Mouse (Mus musculus): Measurements from ENCODE around the gene Caskin2. TPM values are rescaled to one million over a fixed set of nuclear protein-coding genes. Genes with fewer than 3 reads are reported as not detected.

Gene Caskin2
- polyA plus RNA-seq, 1 experiment from 2014 or later, result 21.2 TPM

DNA sequence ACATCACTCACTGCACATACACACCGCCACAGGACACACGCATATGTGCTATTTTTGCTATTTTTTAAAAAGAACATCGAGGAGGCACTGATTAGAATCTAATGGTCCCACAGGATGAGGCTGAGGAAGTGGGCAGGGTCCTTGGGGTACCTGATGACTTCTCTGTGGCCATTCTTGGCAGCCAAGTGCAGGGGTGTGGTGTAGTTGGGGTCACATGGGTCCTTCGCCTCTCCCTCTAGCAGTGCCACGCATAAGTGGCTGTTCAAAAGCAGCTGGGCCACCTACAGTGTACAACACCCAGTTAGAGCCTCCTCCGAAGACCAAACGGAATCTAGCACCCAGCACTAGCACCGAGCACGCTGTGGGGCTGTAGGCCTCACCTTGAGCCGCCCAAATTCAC is 7.3 kb downstream of the Caskin2 start:
- 92% methylated on average over 10 of the region's 10 CpGs for WGBS
- peaks cover 21% of the 10 kb centered on the region for H3K4me1 ChIP-seq (replicated peaks; ENCODE audit: control insufficient read depth, insufficient read depth, low read length)

DNA sequence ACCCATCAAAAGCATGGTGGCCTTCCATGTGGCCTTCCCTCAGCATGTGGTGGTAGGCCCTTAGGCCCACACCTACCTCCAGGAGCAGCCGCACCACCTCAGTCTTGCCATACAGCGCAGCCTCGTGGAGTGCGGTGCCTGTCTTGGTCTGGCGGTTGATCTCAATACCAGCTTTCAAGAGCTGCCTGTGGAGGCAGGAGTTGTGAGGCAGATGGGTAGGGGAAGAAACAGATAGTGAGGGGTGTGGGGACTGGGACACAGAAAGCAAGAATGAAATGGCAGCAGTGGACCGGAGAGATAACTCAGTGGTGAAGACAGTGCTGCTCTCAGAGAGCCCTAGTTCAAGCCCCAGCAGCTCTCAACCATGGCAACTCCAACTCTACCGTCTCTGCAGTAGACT is 8.4 kb downstream of the Caskin2 start:
- H3K27ac ChIP-seq (ENCODE audit: low read depth, low read length), result no peak overlapping the region
- no peak overlapping the region for H3K9ac ChIP-seq (ENCODE audit: low read length)
- peaks cover 6% of the 10 kb centered on the region; the same call in 1 of the 2 replicates for H3K36me3 ChIP-seq (ENCODE audit: control insufficient read depth, insufficient read depth, low read length)
- WGBS, result 97% methylated on average over 7 of the region's 7 CpGs
- ATAC-seq (replicated peaks; ENCODE audit: low FRiP score) (no peak), DNase-seq (ENCODE audit: low spot score) (no peak)
- no peak overlapping the region for H3K4me3 ChIP-seq (ENCODE audit: low read depth, low read length)
- H3K4me2 ChIP-seq (ENCODE audit: low read depth, low read length, severe bottlenecking), result no peak overlapping the region
- H3K9me3 ChIP-seq (ENCODE audit: control insufficient read depth, low read length), result no peaks in the 10 kb centered on the region
- H3K27me3 ChIP-seq (ENCODE audit: control insufficient read depth, insufficient read depth, low read length), result no peaks in the 10 kb centered on the region
- H3K4me1 ChIP-seq (replicated peaks; ENCODE audit: control insufficient read depth, insufficient read depth, low read length), result peaks cover 21% of the 10 kb centered on the region

More for the DNA sequence above, 7.3 kb downstream of the Caskin2 start:
- no peak overlapping the region for H3K4me3 ChIP-seq (ENCODE audit: low read depth, low read length)
- H3K27me3 ChIP-seq (ENCODE audit: control insufficient read depth, insufficient read depth, low read length), result no peaks in the 10 kb centered on the region
- ATAC-seq (replicated peaks; ENCODE audit: low FRiP score), result no peak
- H3K27ac ChIP-seq (ENCODE audit: low read depth, low read length), result no peak overlapping the region
- no peaks in the 10 kb centered on the region for H3K9me3 ChIP-seq (ENCODE audit: control insufficient read depth, low read length)
- H3K36me3 ChIP-seq (ENCODE audit: control insufficient read depth, insufficient read depth, low read length), result peaks cover 6% of the 10 kb centered on the region; the same call in 1 of the 2 replicates
- DNase-seq (ENCODE audit: low spot score), result no peak
- H3K4me2 ChIP-seq (ENCODE audit: low read depth, low read length, severe bottlenecking), result no peak overlapping the region
- no peak overlapping the region for H3K9ac ChIP-seq (ENCODE audit: low read length)

DNA sequence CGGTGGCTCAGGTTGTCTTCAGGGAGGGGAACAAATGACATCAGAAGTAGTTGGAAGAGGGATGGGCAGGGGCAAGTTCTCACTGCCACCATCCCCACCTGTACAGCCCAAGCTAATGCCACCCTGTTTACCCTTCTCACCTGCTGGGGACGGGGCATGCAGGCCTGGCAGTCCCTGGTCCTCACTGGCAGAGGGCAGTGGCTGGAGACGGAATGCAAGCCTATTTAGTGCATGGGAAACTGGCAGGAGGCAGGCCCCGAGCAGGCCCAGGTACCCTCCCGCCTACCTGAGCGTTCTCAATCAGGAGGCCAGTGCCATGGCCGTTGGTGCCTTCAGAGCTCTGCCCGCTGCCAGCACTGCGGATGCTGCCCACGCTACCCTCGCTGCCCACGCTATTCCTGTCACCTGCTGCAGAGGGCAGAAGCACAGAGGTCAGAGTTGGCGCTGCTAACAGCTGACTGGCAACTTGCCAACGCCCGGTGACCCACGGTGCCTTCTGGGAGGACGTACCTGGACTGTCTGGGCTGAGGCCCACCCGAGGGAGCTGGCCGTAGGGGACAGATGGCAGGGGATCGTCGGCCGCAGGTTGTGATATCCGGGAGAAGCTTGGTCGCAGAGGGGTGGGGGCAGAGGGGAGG is 10.2 kb downstream of the Caskin2 start:
- ATAC-seq (replicated peaks; ENCODE audit: low FRiP score) (no peak), DNase-seq (ENCODE audit: low spot score) (no peak)
- no peaks in the 10 kb centered on the region for H3K9me3 ChIP-seq (ENCODE audit: control insufficient read depth, low read length)
- H3K36me3 ChIP-seq (ENCODE audit: control insufficient read depth, insufficient read depth, low read length), result peaks cover 13% of the 10 kb centered on the region
- H3K27me3 ChIP-seq (ENCODE audit: control insufficient read depth, insufficient read depth, low read length), result no peaks in the 10 kb centered on the region
- no peak overlapping the region for H3K9ac ChIP-seq (ENCODE audit: low read length)
- no peak overlapping the region for H3K4me2 ChIP-seq (ENCODE audit: low read depth, low read length, severe bottlenecking)
- no peak overlapping the region for H3K4me3 ChIP-seq (ENCODE audit: low read depth, low read length)
- peaks cover 9% of the 10 kb centered on the region; the same call in 1 of the 2 replicates for H3K4me1 ChIP-seq (replicated peaks; ENCODE audit: control insufficient read depth, insufficient read depth, low read length)
- no peak overlapping the region for H3K27ac ChIP-seq (ENCODE audit: low read depth, low read length)
- 95% methylated on average over 24 of the region's 24 CpGs for WGBS

DNA sequence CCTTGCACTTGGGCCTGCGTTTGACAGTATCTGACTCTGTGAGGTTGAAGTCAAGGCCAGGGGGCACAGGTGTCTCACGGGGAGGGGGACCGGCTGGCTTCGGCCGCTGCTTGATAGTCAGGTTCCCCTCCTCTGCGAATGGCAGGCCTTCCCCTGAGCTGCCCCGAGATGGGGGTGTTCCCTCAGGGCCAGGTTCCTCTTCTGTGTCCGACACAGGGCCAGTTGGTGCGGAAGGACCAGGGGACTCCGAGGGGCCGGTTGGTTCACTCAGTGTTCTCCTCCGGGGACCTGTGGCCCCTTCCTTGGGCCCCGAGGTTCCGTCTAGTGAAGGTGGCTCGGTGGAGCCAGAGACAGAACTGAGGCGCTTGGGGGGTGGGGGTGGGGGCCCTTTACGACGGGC is 12.5 kb downstream of the Caskin2 start:
- WGBS, result 94% methylated on average over 18 of the region's 18 CpGs
- no peaks in the 10 kb centered on the region for H3K9me3 ChIP-seq (ENCODE audit: control insufficient read depth, low read length)

DNA sequence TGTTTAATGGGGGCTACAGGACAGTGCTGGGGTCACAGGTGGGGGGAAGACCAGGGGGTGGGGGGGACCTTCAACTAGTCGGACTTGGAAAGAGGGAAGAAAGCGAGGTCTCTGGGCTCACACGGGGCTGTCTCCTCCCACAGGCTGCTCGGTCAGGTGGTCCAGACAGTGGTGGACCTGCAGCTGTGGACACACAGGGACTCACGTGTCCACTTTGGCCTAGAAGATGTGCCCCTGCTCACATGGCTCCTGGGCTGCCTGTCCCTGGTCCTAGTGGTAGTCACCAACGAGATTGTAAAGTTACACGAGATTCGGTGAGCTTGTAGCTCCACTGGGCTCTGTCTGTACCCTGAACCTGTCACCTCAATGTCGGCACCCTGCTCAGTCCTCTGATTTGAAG is 15.8 kb downstream of the Caskin2 start:
- H3K4me3 ChIP-seq (ENCODE audit: low read depth, low read length), result no peak overlapping the region
- H3K36me3 ChIP-seq (ENCODE audit: control insufficient read depth, insufficient read depth, low read length), result peaks cover 7% of the 10 kb centered on the region
- ATAC-seq (replicated peaks; ENCODE audit: low FRiP score) (no peak), DNase-seq (ENCODE audit: low spot score) (no peak)
- H3K9me3 ChIP-seq (ENCODE audit: control insufficient read depth, low read length), result no peaks in the 10 kb centered on the region
- H3K4me2 ChIP-seq (ENCODE audit: low read depth, low read length, severe bottlenecking), result no peak overlapping the region
- no peaks in the 10 kb centered on the region for H3K4me1 ChIP-seq (replicated peaks; ENCODE audit: control insufficient read depth, insufficient read depth, low read length)
- no peak overlapping the region for H3K27ac ChIP-seq (ENCODE audit: low read depth, low read length)
- H3K27me3 ChIP-seq (ENCODE audit: control insufficient read depth, insufficient read depth, low read length), result no peaks in the 10 kb centered on the region
- no peak overlapping the region for H3K9ac ChIP-seq (ENCODE audit: low read length)
- 82% methylated on average over 9 of the region's 9 CpGs for WGBS

More for the DNA sequence above, 12.5 kb downstream of the Caskin2 start:
- Histone ChIP-seq H3K27me3 (ENCODE audit: control insufficient read depth, insufficient read depth, low read length) (no peaks in the 10 kb centered on the region), H3K36me3 (ENCODE audit: control insufficient read depth, insufficient read depth, low read length) (peaks cover 13% of the 10 kb centered on the region), H3K4me2 (ENCODE audit: low read depth, low read length, severe bottlenecking) (no peak overlapping the region), H3K4me3 (ENCODE audit: low read depth, low read length) (no peak overlapping the region), H3K9ac (ENCODE audit: low read length) (no peak overlapping the region), H3K4me1 (replicated peaks; ENCODE audit: control insufficient read depth, insufficient read depth, low read length) (no peaks in the 10 kb centered on the region), H3K27ac (ENCODE audit: low read depth, low read length) (no peak overlapping the region)
- DNase-seq (ENCODE audit: low spot score) (no peak), ATAC-seq (replicated peaks; ENCODE audit: low FRiP score) (no peak)

DNA sequence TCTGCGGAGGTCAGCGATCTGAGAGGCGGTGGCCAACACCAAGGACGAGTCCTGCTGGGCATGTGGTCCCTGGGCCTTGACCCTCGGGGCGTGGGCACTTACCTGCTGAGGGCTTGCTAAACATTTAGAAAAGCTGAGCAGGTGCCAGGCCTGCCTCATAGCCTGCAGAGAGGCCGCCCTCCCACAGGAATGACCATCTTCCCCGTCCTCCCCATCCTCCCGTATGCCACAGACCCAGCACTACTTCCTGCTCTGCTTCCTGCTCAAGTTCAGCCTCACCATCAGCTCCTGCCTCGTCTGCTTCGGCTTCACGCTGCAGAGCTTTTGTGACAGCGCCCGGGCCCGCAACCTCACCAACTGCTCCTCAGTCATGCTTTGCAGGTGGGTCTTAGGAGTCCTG is 16.5 kb downstream of the Caskin2 start:
- Histone ChIP-seq H3K27me3 (ENCODE audit: control insufficient read depth, insufficient read depth, low read length) (no peaks in the 10 kb centered on the region), H3K9me3 (ENCODE audit: control insufficient read depth, low read length) (no peaks in the 10 kb centered on the region), H3K4me3 (ENCODE audit: low read depth, low read length) (no peak overlapping the region), H3K4me2 (ENCODE audit: low read depth, low read length, severe bottlenecking) (no peak overlapping the region), H3K27ac (ENCODE audit: low read depth, low read length) (no peak overlapping the region), H3K4me1 (replicated peaks; ENCODE audit: control insufficient read depth, insufficient read depth, low read length) (no peaks in the 10 kb centered on the region), H3K9ac (ENCODE audit: low read length) (no peak overlapping the region), H3K36me3 (ENCODE audit: control insufficient read depth, insufficient read depth, low read length) (peaks cover 8% of the 10 kb centered on the region)
- ATAC-seq (replicated peaks; ENCODE audit: low FRiP score), result no peak
- DNase-seq (ENCODE audit: low spot score), result no peak
- WGBS, result 85% methylated on average over 15 of the region's 15 CpGs

DNA sequence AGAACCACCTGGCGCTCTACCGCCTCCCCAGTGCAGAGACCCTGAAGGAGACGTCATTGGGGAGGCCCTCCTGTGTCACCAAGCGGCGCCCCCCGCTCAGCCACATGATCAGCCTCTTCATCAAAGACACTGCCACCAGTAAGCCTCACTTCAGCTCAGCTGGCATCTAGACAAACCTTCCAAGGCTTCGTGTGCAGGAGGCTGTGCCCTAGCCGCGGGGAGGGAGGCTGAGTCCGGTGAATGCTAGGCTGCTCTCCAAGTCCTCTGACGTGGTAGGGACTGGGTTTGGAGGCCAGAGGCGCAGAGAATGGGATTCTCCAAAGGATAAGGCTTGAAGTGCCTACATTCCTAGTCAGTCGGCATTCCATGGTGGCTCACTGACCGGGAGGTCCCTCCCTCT is 21.1 kb downstream of the Caskin2 start:
- DNase-seq (ENCODE audit: low spot score), result no peak
- Histone ChIP-seq H3K27ac (ENCODE audit: low read depth, low read length) (no peak overlapping the region), H3K4me1 (replicated peaks; ENCODE audit: control insufficient read depth, insufficient read depth, low read length) (no peaks in the 10 kb centered on the region), H3K27me3 (ENCODE audit: control insufficient read depth, insufficient read depth, low read length) (no peaks in the 10 kb centered on the region), H3K4me3 (ENCODE audit: low read depth, low read length) (no peak overlapping the region), H3K9me3 (ENCODE audit: control insufficient read depth, low read length) (no peaks in the 10 kb centered on the region), H3K9ac (ENCODE audit: low read length) (no peak overlapping the region), H3K36me3 (ENCODE audit: control insufficient read depth, insufficient read depth, low read length) (peaks cover 4% of the 10 kb centered on the region; the same call in 1 of the 2 replicates), H3K4me2 (ENCODE audit: low read depth, low read length, severe bottlenecking) (no peak overlapping the region)
- ATAC-seq (replicated peaks; ENCODE audit: low FRiP score), result no peak
- 89% methylated on average over 14 of the region's 14 CpGs for WGBS

DNA sequence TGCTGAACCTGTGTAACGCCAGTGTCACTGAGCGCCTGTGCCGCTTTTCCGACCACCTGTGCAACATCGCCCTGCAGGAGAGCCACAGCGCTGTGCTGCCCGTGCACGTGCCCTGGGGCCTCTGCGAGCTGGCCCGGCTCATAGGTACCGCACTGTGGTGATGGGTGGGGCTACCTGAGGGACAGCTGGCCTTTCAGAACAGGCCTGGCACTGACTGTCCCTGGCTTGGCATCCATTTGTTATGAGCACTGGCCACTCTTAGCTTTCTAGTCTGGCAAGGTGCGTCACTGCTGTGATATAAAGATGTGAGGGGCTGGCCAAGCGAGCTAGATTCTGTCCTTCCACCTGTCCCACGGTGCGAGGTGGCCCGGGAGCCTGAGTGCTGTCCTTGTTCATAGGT is 21.5 kb downstream of the Caskin2 start:
- Histone ChIP-seq H3K4me2 (ENCODE audit: low read depth, low read length, severe bottlenecking) (no peak overlapping the region), H3K4me3 (ENCODE audit: low read depth, low read length) (no peak overlapping the region), H3K4me1 (replicated peaks; ENCODE audit: control insufficient read depth, insufficient read depth, low read length) (no peaks in the 10 kb centered on the region), H3K9me3 (ENCODE audit: control insufficient read depth, low read length) (no peaks in the 10 kb centered on the region), H3K9ac (ENCODE audit: low read length) (no peak overlapping the region), H3K27me3 (ENCODE audit: control insufficient read depth, insufficient read depth, low read length) (no peaks in the 10 kb centered on the region), H3K36me3 (ENCODE audit: control insufficient read depth, insufficient read depth, low read length) (peaks cover 4% of the 10 kb centered on the region; the same call in 1 of the 2 replicates), H3K27ac (ENCODE audit: low read depth, low read length) (no peak overlapping the region)
- no peak for DNase-seq (ENCODE audit: low spot score)
- 94% methylated on average over 16 of the region's 16 CpGs for WGBS
- ATAC-seq (replicated peaks; ENCODE audit: low FRiP score), result no peak

DNA sequence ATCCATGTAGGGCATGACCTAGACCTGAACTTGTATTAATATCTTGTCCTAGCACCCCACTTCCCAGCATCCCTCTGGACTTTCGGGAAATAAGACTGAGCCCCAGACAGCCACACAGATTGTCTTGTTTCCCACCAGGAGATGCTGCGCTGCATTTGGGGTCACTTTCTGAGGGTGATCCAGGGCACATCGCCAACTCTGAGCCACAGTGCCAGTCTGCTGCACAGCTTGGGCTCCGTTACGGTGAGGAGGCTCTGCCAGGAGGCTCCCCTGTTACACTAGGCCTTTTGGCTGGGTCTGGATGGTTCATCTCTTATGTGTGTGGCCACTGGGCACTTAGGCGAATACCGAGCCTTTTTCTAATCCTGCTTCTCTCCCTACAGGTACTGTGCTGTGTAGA is 23.7 kb downstream of the Caskin2 start:
- Histone ChIP-seq H3K9ac (ENCODE audit: low read length) (no peak overlapping the region), H3K27ac (ENCODE audit: low read depth, low read length) (no peak overlapping the region), H3K27me3 (ENCODE audit: control insufficient read depth, insufficient read depth, low read length) (no peaks in the 10 kb centered on the region), H3K4me1 (replicated peaks; ENCODE audit: control insufficient read depth, insufficient read depth, low read length) (no peaks in the 10 kb centered on the region), H3K4me2 (ENCODE audit: low read depth, low read length, severe bottlenecking) (no peak overlapping the region), H3K4me3 (ENCODE audit: low read depth, low read length) (no peak overlapping the region), H3K36me3 (ENCODE audit: control insufficient read depth, insufficient read depth, low read length) (peaks cover 4% of the 10 kb centered on the region; the same call in 1 of the 2 replicates), H3K9me3 (ENCODE audit: control insufficient read depth, low read length) (no peaks in the 10 kb centered on the region)
- DNase-seq (ENCODE audit: low spot score) (no peak), ATAC-seq (replicated peaks; ENCODE audit: low FRiP score) (no peak)
- 95% methylated on average over 7 of the region's 7 CpGs for WGBS
